Mouse (Mus musculus): ENCODE results near the gene Espn. TPM values are rescaled to one million over a fixed set of nuclear protein-coding genes. Genes with fewer than 3 reads are reported as not detected.

Gene Espn
- polyA plus RNA-seq, 1 experiment from 2014 or later = 1.8 TPM

- Histone ChIP-seq H3K27ac (no peak overlapping the region), H3K9me3 (replicated peaks) (no peaks in the 10 kb centered on the region), H3K4me3 (replicated peaks) (no peak overlapping the region), H3K36me3 (0 out of 2 replicates have a peak, but pooled peaks cover 4% of the 10 kb centered on the region), H3K27me3 (peaks cover 100% of the 10 kb centered on the region), H3K4me2 (peak overlapping the region; percentile 23; the same call in 1 of the 2 replicates), H3K9ac (no peak overlapping the region), H3K4me1 (replicated peaks) (peaks cover 38% of the 10 kb centered on the region)
- DNase-seq = no peak
- WGBS (ENCODE audit: insufficient replicate concordance) = 11% methylated on average over 39 of the region's 39 CpGs
- peak; percentile 24; the same call in 1 of the 2 replicates for ATAC-seq (ENCODE audit: low read depth)
Observed at GRCm38 (mm10) chr4:152119396-152120292, 32.5 kb downstream of the Espn start.

GRCm38 (mm10) chr4:152117538-152117937, 34.6 kb downstream of the Espn start:
- Histone ChIP-seq H3K9ac (no peak overlapping the region), H3K36me3 (peaks cover 24% of the 10 kb centered on the region), H3K27ac (no peak overlapping the region), H3K27me3 (peaks cover 85% of the 10 kb centered on the region), H3K4me3 (replicated peaks) (no peak overlapping the region), H3K4me2 (no peak overlapping the region), H3K4me1 (replicated peaks) (peaks cover 38% of the 10 kb centered on the region), H3K9me3 (replicated peaks) (no peaks in the 10 kb centered on the region)
- WGBS (ENCODE audit: insufficient replicate concordance) = 65% methylated on average over 9 of the region's 9 CpGs
- no peak for DNase-seq
- ATAC-seq (ENCODE audit: low read depth) = no peak

- 3% methylated on average over 30 of the region's 30 CpGs for WGBS (ENCODE audit: insufficient replicate concordance)
- ATAC-seq (ENCODE audit: low read depth) (no peak), DNase-seq (no peak)
- no peak within 1 kb of the TSS for H3K27ac ChIP-seq
- H3K9ac ChIP-seq = peak within 1 kb of the TSS; percentile 4
- peaks cover 36% of the 10 kb centered on the region for H3K36me3 ChIP-seq
- H3K4me3 ChIP-seq (replicated peaks) = peak within 1 kb of the TSS; percentile 23
- H3K9me3 ChIP-seq (replicated peaks) = no peaks in the 10 kb centered on the region
- H3K27me3 ChIP-seq = peaks cover 71% of the 10 kb centered on the region
- peaks cover 49% of the 10 kb centered on the region for H3K4me1 ChIP-seq (replicated peaks)
- peak within 1 kb of the TSS; percentile 45 for H3K4me2 ChIP-seq
Observed at GRCm38 (mm10) chr4:152115921-152116612, 36.1 kb downstream of the Espn start, which contains the start of gene Tnfrsf25. Tnfrsf25 (plus strand) TSS chr4:152115934.

- Histone ChIP-seq H3K27ac (no peak overlapping the region), H3K4me3 (replicated peaks) (no peak overlapping the region), H3K9ac (no peak overlapping the region), H3K27me3 (peaks cover 51% of the 10 kb centered on the region), H3K4me2 (no peak overlapping the region), H3K9me3 (replicated peaks) (no peaks in the 10 kb centered on the region), H3K4me1 (replicated peaks) (peaks cover 52% of the 10 kb centered on the region), H3K36me3 (peaks cover 41% of the 10 kb centered on the region)
- DNase-seq (no peak), ATAC-seq (ENCODE audit: low read depth) (no peak)
- 77% methylated on average over 16 of the region's 16 CpGs for WGBS (ENCODE audit: insufficient replicate concordance)
Observed at GRCm38 (mm10) chr4:152114080-152114479, 38.1 kb downstream of the Espn start.

- 83% methylated on average over 9 of the region's 9 CpGs for WGBS (ENCODE audit: insufficient replicate concordance)
- Histone ChIP-seq H3K4me3 (replicated peaks) (no peak overlapping the region), H3K4me2 (no peak overlapping the region), H3K9ac (no peak overlapping the region), H3K4me1 (replicated peaks) (peaks cover 70% of the 10 kb centered on the region), H3K27ac (peak overlapping the region; percentile 91), H3K9me3 (replicated peaks) (no peaks in the 10 kb centered on the region), H3K36me3 (peaks cover 52% of the 10 kb centered on the region), H3K27me3 (peaks cover 33% of the 10 kb centered on the region)
- DNase-seq = no peak
- no peak for ATAC-seq (ENCODE audit: low read depth)
Observed at GRCm38 (mm10) chr4:152112329-152112728, 39.8 kb downstream of the Espn start.

GRCm38 (mm10) chr4:152110689-152111088, 41.5 kb downstream of the Espn start:
- DNase-seq (no peak), ATAC-seq (ENCODE audit: low read depth) (peak; percentile 79)
- peaks cover 17% of the 10 kb centered on the region for H3K27me3 ChIP-seq
- H3K36me3 ChIP-seq = peaks cover 65% of the 10 kb centered on the region
- H3K9ac ChIP-seq = peak overlapping the region; percentile 61
- H3K4me2 ChIP-seq = peak overlapping the region; percentile 57
- H3K9me3 ChIP-seq (replicated peaks) = no peaks in the 10 kb centered on the region
- H3K27ac ChIP-seq = peak overlapping the region; percentile 91
- H3K4me1 ChIP-seq (replicated peaks) = peaks cover 68% of the 10 kb centered on the region
- 19% methylated on average over 4 of the region's 4 CpGs for WGBS (ENCODE audit: insufficient replicate concordance)
- H3K4me3 ChIP-seq (replicated peaks) = peak overlapping the region; percentile 22

- DNase-seq (no peak), ATAC-seq (ENCODE audit: low read depth) (no peak)
- WGBS (ENCODE audit: insufficient replicate concordance) = 77% methylated on average over 3 of the region's 3 CpGs
- Histone ChIP-seq H3K27ac (peak overlapping the region; percentile 91), H3K27me3 (peaks cover 5% of the 10 kb centered on the region), H3K4me1 (replicated peaks) (peaks cover 58% of the 10 kb centered on the region), H3K4me2 (peak overlapping the region; percentile 57; the same call in 1 of the 2 replicates), H3K9ac (peak overlapping the region; percentile 37; the same call in 1 of the 2 replicates), H3K9me3 (replicated peaks) (no peaks in the 10 kb centered on the region), H3K4me3 (replicated peaks) (no peak overlapping the region), H3K36me3 (peaks cover 63% of the 10 kb centered on the region)
Observed at GRCm38 (mm10) chr4:152109509-152109908, 42.7 kb downstream of the Espn start.

- Histone ChIP-seq H3K9ac (peak overlapping the region; percentile 52), H3K4me3 (replicated peaks) (peak overlapping the region; percentile 62), H3K27ac (peak overlapping the region; percentile 91), H3K27me3 (no peaks in the 10 kb centered on the region), H3K4me1 (replicated peaks) (peaks cover 58% of the 10 kb centered on the region), H3K9me3 (replicated peaks) (no peaks in the 10 kb centered on the region), H3K4me2 (peak overlapping the region; percentile 95), H3K36me3 (peaks cover 63% of the 10 kb centered on the region)
- no peak for DNase-seq
- ATAC-seq (ENCODE audit: low read depth) = no peak
- 93% methylated on average over 5 of the region's 5 CpGs for WGBS (ENCODE audit: insufficient replicate concordance)
Observed at GRCm38 (mm10) chr4:152108673-152109072, 43.5 kb downstream of the Espn start.

- WGBS (ENCODE audit: insufficient replicate concordance) = 33% methylated on average over 30 of the region's 30 CpGs
- peaks cover 63% of the 10 kb centered on the region for H3K36me3 ChIP-seq
- no peaks in the 10 kb centered on the region for H3K27me3 ChIP-seq
- peak overlapping the region; percentile 95 for H3K4me2 ChIP-seq
- ATAC-seq (ENCODE audit: low read depth) (peak; percentile 87), DNase-seq (no peak)
- peaks cover 58% of the 10 kb centered on the region for H3K4me1 ChIP-seq (replicated peaks)
- no peaks in the 10 kb centered on the region for H3K9me3 ChIP-seq (replicated peaks)
- H3K9ac ChIP-seq = peak overlapping the region; percentile 72
- peak overlapping the region; percentile 96 for H3K27ac ChIP-seq
- peak overlapping the region; percentile 62 for H3K4me3 ChIP-seq (replicated peaks)
Observed at GRCm38 (mm10) chr4:152107971-152108509, 44.1 kb downstream of the Espn start.

- Histone ChIP-seq H3K9ac (peak overlapping the region; percentile 72), H3K4me2 (peak overlapping the region; percentile 95), H3K4me3 (replicated peaks) (peak overlapping the region; percentile 62), H3K36me3 (peaks cover 63% of the 10 kb centered on the region), H3K9me3 (replicated peaks) (no peaks in the 10 kb centered on the region), H3K27me3 (no peaks in the 10 kb centered on the region), H3K4me1 (replicated peaks) (peaks cover 58% of the 10 kb centered on the region), H3K27ac (peak overlapping the region; percentile 96)
- WGBS (ENCODE audit: insufficient replicate concordance) = 27% methylated on average over 24 of the region's 24 CpGs
- DNase-seq (no peak), ATAC-seq (ENCODE audit: low read depth) (peak; percentile 64)
Observed at GRCm38 (mm10) chr4:152107493-152107892, 44.7 kb downstream of the Espn start.

- peak overlapping the region; percentile 96 for H3K27ac ChIP-seq
- WGBS (ENCODE audit: insufficient replicate concordance) = 45% methylated on average over 9 of the region's 9 CpGs
- H3K4me1 ChIP-seq (replicated peaks) = peaks cover 54% of the 10 kb centered on the region
- peaks cover 64% of the 10 kb centered on the region for H3K36me3 ChIP-seq
- peak overlapping the region; percentile 62; the same call in 1 of the 2 replicates for H3K4me3 ChIP-seq (replicated peaks)
- no peak for ATAC-seq (ENCODE audit: low read depth)
- no peaks in the 10 kb centered on the region for H3K9me3 ChIP-seq (replicated peaks)
- H3K9ac ChIP-seq = peak overlapping the region; percentile 72
- H3K4me2 ChIP-seq = peak overlapping the region; percentile 95
- DNase-seq = no peak
- H3K27me3 ChIP-seq = no peaks in the 10 kb centered on the region
Observed at GRCm38 (mm10) chr4:152106746-152107145, 45.4 kb downstream of the Espn start.

Data from liver, embryonic 13.5 days (tissue).